Mouse (Mus musculus): ENCODE data around the gene Sorcs2.

Gene Sorcs2

GRCm38 (mm10) chr5:36313353-36314079, 84.4 kb downstream of the Sorcs2 start:
- in situ Hi-C loops (cut with MboI; ENCODE audit: low sequenced_read_pairs) = no loop called here

- in situ Hi-C loops (cut with MboI; ENCODE audit: low sequenced_read_pairs) = no loop called here
Observed at GRCm38 (mm10) chr5:36312926-36313325, 85.0 kb downstream of the Sorcs2 start.

DNA sequence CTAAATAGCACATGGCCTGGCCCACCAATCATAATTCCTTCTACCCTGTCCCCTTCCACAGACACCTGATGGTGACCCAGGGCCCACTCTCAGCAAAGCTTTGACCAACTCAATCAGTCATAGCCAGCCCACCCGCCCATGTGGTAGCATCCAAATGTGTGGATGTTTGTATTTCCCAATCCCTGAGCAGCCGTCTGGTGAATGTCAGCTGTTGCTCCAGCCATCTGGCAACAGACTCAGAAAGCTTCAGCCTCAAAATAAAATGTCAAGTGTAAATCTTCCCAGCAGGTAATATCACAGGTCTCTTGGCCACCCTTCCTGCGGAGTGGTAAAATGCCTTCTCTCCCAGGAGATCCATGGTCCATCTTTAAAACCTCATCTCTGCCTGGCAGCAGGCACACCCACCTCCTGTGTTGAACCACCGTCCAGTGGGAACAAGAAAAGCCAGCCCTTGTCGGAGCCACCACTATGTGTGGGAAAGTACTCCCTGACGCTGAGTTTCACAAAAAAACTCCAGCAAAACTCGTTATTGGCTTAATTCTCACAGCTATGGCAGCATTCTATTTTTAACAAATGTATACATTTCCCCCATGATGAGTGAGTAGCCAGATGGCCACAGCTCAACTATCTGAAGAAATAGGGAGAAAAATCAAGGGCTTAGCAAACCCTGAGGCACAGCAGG, 93.5 kb downstream of the Sorcs2 start:
- in situ Hi-C loops (cut with MboI; ENCODE audit: low sequenced_read_pairs) = no loop called here

- in situ Hi-C loops (cut with MboI; ENCODE audit: low sequenced_read_pairs) = no loop called here
Observed at GRCm38 (mm10) chr5:36301166-36301565, 96.8 kb downstream of the Sorcs2 start.

DNA sequence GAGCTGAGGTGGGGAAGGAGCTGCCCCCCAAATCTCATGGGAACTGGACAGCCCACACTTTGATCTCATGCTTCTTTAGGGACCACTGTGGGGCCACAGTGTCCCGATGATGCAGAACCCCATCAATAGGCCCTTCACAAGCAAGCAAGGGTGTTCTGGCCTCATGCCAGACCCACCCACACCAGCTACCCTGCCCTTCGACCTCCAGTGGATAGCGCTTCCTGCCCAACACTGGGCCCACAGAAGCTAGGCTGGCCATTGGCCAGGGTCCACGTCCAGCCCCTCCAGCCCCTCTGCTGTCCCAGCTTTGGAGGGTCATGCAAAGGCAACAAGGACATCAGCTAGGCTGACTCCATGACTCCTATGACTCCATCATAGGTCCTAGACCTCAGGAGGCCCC, 99.9 kb downstream of the Sorcs2 start:
- in situ Hi-C loops (cut with MboI; ENCODE audit: low sequenced_read_pairs) = no loop called here

DNA sequence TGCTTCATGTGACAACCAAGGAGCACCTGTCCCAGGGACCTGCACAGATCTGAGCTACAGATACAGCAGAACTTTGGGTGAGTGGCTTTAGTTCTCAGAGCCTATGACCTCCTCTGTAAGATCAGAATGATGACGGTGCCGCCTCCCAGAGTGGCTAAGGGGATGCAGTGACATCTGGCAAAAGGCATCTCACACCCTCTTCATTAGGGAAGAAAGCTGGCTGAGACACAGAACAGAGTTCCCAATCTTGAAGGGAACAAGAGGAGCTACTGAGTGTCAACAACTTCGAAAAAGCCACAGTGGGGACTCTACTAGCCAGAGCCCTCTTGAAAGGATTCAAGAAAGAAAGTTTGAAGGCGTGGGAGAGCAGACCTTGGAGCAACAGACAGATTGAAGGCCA, 100.7 kb downstream of the Sorcs2 start:
- in situ Hi-C loops (cut with MboI; ENCODE audit: low sequenced_read_pairs) = no loop called here

DNA sequence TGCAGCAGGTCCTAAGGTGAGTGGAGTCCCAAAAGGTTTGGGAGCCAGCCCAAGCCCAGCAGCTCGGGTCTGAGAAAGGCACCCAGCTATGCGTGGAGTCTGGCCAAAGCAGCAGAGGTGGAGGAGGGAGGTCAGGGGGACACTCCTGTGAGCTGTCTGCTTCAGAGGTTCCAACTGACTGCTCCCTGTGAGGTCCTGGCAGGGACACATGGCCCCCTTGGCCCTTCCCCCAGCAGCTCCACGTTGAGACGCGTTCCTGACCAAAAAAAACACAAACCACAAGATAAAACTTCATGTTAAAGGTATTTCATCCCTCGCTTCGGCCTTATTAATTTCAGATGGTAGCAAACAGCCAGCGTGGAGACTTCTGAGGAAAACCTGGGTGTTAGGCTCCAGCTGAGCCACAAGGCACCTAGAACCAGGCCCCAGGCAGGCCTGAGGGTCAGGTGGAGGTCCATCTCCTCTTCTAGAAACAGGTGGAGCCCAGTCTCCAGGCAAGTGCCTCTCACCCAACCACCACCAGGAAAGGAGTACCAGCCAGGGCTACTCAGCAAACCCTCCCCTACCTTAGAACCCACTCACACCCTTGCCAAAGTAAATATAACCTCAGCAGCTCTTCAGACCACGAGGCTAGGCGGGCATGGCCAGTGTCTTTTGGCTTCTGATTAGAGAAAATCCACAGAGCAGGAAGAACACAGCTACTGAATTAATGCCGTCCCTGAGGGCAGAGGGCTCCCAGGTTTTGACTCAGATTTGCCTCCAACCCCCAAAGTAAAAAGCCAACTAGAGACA, 104.6 kb downstream of the Sorcs2 start:
- in situ Hi-C loops (cut with MboI; ENCODE audit: low sequenced_read_pairs) = no loop called here

GRCm38 (mm10) chr5:36292321-36292720, 105.6 kb downstream of the Sorcs2 start:
- in situ Hi-C loops (cut with MboI; ENCODE audit: low sequenced_read_pairs) = no loop called here

DNA sequence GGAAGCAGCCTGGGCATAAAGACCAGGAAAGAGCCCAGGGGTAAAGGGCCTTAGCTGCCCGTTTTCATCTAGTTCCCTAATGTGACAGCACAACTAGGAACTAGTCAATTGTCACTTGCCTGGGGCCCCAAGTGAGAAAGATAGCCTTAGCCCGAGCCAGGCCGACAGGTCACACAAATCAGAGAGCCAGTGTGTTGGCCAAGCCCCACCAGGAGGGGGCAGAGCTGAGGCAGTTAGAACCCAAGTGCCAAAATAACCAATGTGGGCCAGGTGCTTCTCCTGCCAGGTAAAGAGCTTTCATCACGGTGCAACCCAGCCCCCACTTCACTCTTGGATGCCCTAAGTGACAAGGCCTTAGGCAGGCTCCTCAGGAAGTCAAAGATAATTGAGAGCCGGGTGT, 106.7 kb downstream of the Sorcs2 start:
- in situ Hi-C loops (cut with MboI; ENCODE audit: low sequenced_read_pairs) = no loop called here

DNA sequence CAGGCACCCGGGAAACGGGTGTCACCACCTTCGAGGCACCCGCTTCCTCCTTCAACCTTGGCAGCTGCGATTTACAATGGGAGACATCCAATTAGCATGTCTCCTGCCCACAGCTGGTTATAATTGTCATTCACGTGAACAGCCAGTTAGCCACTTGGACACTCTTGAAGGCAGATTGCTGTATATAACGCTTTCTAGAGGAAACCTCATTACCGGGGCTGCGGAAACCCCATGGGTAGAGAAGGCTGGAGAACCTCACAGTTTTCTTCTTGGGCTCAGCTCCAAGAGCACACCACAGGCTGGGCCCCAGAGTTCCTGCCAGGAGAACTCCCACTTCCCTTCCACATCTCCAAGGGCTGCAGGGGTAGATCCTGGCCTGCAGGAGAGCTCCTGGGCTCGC, 112.5 kb downstream of the Sorcs2 start:
- in situ Hi-C loops (cut with MboI; ENCODE audit: low sequenced_read_pairs) = no loop called here

DNA sequence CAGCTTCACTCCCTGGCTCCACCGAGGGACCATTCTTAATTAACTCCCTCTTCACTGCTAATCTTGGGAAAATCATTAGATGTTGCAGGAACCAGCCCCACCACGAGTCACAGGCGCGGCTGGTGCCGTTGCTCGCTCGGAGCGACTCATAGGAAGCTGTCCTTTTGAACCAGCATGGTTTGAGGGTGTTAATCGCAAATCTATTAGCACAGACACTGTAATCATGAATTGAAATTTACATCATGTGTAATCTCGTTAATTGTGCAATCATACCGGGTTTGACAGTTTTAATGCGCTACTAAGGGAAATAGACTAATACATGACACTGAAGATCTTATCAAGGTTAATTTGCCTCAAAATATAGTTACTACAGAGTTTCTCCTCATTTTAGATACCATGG, 118.0 kb downstream of the Sorcs2 start:
- in situ Hi-C loops (cut with MboI; ENCODE audit: low sequenced_read_pairs) = no loop called here

- in situ Hi-C loops (cut with MboI; ENCODE audit: low sequenced_read_pairs) = no loop called here
Observed at GRCm38 (mm10) chr5:36274684-36275394, 123.1 kb downstream of the Sorcs2 start.

- in situ Hi-C loops (cut with MboI; ENCODE audit: low sequenced_read_pairs) = no loop called here
Observed at GRCm38 (mm10) chr5:36267194-36267769, 130.7 kb downstream of the Sorcs2 start.

DNA sequence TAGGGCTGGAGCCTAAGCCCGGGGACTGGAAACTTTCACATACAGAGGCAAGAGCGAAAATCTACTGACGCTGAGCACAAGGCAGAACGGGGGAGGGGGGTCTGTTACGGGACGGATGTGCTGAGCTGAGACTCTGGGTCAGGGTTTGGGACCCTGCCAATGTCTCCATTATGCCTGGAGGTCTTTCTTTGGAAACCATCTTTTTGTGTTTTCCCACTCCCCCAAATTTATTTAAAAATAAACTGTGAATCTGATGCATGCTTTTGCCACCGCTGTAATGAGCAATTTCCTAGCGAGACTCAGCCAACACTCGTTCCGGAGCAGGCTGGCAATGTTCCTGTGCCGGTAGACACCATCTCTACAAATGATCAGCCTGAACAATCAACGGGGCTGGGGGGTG, 137.1 kb downstream of the Sorcs2 start:
- in situ Hi-C loops (cut with MboI; ENCODE audit: low sequenced_read_pairs) = no loop called here

- in situ Hi-C loops (cut with MboI; ENCODE audit: low sequenced_read_pairs) = no loop called here
Observed at GRCm38 (mm10) chr5:36259691-36260124, 138.2 kb downstream of the Sorcs2 start.

DNA sequence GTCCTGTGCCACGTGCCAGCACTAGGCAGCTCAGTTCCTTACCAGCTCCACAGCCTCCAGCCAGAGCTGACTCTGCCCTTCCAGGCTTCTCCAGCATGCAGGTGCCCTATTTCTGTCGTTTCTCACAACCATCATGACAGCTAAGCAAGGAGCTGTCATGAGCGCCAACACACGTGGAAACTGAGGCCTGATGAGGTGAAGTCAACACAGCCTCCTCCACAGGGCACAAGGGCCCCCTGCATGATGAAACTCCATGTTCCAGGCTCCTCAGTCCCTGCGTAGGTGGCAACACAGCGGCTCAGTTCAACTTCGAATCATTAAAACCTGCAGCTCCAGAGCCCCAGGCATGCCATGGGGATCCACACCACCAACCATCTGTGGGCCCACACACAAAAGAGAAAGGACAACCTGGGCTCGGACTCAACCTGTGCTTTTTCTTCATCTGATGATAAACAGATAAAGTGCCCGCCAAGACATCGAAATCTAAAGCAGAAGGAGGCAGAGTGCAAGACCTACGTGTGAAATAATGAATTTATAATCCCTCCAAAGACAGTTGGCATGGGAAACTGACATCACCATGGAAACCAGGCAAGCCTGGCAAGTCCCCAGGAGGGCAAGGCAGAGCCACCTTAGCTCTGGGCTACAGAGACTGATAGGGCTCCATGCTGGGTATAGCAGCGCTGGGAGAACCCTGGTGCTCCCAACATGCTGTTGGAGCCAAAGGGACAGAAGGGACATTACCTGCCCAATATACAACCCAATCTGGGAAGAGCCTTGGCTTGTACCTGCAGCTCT, 139.4 kb downstream of the Sorcs2 start:
- in situ Hi-C loops (cut with MboI; ENCODE audit: low sequenced_read_pairs) = no loop called here

GRCm38 (mm10) chr5:36257008-36257407, 140.9 kb downstream of the Sorcs2 start:
- in situ Hi-C loops (cut with MboI; ENCODE audit: low sequenced_read_pairs) = no loop called here

GRCm38 (mm10) chr5:36254642-36255516, 143.1 kb downstream of the Sorcs2 start:
- in situ Hi-C loops (cut with MboI; ENCODE audit: low sequenced_read_pairs) = no loop called here
